Mouse (Mus musculus): ENCODE measurements around the gene Zbtb34.

Gene Zbtb34

DNA sequence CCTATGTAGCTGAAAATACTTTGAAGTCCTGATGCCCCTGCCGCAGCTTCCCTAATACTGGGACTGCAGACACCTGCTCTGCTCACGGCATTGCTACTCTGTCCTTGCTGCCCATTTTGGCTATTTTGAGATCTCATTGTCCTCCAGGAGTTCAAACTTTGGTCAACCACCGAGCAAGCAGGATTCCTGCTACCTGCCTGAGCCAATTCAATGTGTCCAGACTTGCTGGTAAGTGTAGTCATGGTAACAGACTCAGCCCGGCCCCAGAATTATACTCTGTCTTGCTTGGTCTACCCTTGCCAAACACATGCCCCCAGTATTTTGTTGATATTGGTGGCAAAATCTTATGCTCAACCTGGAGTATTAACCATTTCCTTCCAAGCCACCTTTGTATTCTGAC, 34.1 kb downstream of the Zbtb34 start:
- DNase-seq = no peak

DNA sequence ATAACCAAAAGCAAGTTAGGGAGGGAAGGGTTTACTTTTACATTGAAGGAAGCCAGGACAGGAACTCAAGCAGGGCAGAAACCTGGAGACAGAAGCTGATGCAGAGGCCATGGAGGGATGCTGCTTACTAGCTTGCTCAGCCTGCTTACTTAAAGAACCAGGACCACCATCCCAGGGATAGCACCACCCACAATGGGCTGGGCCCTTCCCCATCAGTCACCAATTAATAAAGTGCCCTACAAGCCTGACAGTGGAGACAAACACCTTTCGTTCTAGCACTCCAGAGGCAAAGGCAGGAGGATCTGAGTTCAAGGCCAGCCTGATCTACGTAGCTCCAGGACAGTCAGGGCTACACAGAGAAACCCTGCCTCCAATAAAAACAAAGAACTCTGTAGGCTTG, 36.1 kb downstream of the Zbtb34 start:
- DNase-seq = no peak

DNA sequence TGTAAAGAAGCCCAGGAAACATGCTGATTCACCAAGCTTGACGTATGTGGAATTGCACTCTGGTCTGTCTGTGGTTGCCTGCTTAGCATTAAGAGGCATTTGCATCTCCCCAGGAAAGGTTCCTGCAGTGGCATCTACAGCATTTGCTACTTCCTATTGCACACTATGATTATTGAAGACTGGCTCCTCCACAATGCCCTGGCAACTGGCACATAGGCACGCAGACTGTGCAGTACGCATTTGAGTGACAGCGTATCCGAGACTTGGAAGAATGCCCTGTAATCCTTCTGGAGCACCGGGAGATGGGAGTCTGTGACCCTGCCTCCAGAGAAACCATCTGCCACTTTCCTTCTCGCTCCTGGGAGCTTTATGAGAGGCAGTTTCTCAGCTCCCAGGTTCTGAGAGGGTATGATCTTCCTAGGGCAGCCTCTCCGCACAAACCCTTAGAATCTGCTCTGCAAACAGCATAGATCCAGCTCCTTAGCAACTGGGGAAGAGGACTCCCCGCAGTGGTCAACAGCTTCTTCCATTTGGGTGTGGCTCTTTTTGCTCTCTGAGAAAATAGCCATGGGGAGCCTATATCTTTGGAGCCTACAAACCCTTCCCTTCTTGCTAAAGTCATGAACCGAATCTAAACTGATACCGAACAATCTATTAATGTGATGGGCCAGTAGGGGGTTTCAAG, 37.0 kb downstream of the Zbtb34 start:
- DNase-seq = no peak

DNA sequence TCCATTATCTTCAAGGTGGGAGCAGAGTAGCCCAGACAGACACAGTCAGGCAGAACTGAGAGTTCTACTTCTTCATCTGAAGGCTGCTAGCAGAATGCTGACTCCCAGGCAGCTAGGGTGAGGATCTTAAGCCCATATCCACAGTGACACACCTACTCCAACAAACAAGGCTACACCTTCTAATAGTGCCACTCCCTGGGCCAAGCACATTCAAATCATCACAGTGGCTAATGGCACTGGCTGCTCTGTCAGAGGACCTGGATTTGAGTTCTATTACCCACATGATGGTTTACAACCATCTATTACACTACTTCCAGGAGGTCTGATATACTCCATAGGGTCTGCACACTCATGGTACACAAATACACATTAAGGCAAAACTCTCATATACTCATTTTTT, 38.1 kb downstream of the Zbtb34 start:
- DNase-seq = no peak

DNA sequence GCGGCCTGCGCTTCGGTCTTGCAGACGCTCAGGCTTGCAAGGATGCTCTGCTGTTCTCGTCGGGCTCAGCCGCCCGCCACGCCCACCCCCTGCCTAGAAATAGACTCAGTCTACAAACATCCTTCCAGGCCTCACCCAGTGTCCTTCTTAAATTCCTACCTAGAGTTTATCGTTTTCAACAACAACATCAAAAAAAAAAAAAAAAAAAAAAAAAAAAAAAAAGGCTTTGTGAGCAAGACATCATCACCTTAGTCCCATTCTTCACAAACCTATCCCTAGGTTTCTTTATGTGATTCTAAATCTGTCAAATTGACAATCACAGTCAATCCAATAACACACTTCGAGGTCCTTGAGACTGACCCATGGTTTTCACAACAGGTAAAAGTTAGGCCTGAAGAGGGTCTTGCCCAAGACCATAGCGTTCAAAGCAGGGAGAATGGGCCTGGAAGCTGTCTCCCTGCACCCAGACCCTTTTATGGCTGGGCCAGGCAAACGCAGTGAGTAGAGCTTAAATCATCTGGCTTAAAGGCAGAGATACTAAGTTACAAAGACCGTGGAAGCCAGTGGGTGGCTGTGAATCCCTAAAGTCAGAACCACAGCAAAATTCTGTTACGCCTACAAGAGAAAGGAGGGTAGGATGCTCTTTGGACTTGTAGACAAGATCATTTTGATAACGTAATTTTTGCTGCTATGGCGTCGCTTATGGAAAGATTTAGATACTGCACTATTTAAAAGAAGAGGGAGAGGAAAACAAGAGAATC, 59.3 kb downstream of the Zbtb34 start:
- DNase-seq = no peak

DNA sequence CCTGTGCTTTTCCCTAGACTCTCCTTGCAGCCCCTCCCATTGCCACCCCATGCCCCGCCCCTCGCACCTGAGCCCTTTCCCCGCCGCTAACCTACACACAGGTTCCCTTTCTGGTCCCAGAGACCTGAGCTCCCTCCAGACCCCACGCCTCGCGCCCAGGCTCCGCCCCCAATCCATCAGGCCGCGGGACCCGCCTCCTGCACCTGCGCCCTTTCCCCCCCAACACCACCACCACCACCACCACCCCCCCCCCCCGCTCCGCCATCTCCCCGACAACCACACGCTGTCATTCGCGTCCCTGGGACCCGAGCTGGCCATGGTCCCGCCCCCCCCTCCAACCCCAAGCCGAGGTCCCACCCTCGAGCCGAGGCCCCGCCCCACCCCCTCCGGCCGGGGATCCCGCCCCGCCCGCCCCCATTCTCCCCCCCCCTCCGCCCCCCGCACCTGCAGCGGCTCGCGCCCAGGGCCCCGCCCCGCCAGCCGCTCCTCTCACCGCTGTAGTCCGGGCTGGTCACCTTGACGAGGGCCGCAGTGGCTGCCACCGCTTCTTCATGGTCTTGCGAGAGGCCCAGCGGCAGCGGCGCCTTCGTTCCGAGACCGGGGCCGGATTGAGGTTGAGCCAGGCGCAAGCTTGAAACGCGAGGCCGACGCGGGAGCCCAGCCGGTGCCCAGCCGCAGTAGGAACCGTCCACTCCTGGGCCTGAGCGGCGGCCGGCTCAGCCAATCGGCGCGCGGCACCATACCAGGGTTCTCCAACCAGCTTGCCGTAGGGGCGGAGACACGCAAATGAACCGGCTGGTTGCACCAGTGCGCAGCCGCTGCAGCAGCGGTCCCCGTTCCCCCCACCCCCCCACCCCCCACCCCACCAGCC, 60.1 kb downstream of the Zbtb34 start, which contains the start of gene Ralgps1:
TSS of gene Ralgps1 (minus strand) at position 710 of the 871 bp plus-strand sequence.
- peak; percentile 98 for DNase-seq

DNA sequence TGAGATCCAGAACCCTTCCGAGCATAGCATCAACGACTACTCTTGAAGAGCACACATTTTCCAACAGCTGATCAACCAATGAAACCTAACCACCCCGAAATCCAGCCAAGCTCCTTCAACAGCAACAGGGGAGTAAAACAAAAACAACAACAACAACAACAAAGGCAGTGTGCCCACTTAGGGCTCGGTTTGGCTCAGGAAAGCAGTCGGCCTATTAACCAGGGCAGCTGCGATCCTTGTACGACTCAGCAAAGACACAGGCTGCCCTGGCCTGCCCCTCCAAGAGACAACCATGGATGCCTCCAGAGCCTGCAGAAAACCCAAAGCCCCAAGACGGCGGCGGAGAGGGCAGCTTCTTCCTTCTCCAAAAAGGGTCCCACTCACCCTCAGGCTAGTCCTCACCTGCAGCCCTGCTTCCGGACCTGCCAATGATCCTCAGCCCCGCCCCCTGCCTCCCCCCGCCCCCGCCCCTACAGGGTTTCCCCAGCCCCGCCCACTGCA, 60.8 kb downstream of the Zbtb34 start:
- DNase-seq = no peak

DNA sequence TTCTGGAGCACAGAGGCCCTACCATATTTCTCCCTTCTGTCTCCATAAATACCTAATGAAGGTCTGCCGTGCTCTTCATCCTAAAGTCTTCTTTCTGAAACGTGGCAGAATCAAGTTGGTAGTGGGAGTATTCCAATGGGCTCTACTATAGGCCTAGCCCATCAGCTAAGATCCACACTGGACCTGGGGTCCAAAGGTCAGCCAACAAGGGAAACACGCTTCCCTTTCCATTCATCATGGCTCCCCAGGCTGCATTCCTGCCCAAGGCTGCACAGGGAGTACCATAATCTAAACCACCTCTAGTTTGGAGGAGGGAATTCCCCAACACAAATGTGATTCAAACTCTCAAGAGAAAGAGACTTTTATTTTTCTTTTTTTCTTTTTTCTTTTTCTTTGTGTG, 61.7 kb downstream of the Zbtb34 start:
- DNase-seq = no peak

DNA sequence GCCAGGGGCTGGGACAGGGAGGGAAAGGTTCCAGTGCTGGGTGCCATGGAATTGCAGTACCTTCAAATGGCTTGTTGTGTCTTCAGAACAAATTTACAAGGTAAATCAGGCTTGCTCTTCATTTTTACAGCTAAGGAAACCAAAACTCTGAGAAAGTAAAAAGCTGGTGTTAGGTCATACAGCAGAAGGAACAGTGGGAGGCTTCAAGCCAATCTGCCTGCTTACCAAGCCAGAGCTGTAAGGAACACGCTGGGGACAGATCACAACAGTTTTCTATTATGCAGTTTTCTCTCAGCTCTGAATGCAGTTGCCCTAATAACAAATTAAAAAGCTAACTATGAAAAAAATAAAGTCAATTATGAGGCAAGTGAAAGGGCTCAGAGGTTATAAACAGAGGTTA, 62.6 kb downstream of the Zbtb34 start:
- DNase-seq = no peak

DNA sequence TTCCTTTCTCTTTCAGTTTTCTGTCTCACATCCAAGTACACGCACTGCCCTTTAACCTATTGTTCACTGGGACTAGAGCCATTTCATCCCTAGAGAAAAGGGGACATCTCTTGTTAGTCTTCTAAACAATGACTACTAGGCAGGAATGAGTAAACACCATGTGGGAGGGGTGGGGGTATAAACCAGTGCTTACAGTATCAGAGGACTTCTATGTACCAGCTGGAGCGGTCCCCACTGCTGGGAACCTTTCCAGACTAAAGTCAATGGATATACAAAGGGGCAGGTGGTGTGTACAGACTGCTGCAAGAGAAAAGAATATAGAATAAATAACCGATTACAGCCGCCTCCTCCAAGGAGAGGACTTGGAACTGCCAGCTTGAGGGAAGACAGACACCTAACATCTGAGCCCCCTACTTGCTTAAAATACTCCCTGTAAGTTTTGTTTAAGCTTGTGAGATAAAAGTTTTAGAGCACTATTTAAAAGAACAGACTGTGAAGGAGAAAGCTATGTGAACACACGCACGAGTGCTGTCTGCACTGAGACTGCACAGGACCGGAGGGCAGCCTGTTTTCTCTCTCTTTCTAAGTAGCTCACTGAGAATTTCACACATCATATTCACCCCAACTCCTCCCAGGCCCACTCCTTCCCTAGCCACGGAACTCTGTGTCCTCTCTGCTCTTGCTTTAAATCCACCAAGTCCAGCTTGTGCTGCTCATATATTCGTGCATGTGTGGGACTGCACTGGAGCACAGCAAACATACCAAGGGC, 65.2 kb downstream of the Zbtb34 start:
- DNase-seq = no peak

DNA sequence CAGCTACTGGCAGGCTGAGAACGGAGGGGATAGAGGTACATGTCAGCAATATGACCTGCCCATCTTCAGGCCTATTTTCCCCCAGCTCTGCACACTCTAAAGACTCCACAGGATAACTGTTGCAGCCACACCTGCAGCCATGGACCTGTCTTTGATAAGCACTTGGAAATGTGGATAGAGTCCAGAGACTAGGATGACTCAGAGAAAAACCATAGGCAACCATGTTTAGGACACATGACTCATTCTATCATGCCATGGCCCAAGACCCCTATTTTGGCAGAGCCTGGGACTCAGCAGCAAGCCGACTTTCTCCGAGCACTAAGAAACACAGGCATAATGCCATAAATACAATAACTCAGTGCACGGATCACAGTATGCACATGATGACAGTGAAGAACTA, 66.5 kb downstream of the Zbtb34 start:
- no peak for DNase-seq

DNA sequence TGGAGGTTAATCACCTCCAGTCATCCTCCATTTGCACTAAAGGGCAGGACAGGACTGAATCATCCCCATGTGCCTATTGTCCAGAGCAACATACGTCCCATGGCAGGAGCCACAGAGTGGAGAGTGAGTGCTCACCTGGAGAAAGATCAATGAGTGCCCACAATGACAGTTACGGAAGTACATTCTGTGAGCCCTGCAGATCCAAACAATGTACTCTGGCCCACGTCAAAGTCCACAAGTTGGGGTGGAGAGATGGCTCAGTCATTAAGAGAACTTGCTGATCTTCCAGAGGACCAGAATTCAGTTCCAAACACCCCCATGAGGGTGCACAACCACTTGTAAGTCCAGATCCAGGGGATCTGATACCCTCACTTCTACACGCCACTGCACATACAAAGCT, 67.2 kb downstream of the Zbtb34 start:
- DNase-seq = peak; percentile 43

DNA sequence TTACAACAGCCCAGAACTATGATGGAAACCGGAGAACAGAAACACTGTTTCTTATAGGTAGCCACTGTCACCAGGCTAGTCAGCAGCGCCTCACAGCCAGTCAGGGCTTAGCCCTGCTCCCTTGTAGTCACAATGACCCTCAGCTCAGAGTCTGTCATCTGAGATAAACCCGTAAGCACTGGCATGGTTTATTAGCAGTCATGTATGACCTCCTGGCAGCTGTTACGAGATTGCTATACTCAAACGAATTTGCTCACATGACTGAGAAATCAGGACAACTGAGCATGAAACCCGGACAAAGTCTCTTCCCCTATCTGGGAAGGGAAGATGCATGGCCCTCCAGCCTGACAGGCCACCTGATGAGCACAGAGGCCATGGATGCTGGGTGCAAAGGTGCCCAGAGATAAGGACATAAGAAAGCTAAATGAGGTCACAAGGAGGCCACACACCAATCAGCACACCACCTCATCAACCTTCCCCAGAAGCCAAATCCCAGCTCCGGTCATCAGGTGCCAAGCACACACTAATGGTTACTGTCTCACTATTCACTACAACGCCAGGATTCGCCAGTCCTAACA, 69.9 kb downstream of the Zbtb34 start:
- DNase-seq = no peak

DNA sequence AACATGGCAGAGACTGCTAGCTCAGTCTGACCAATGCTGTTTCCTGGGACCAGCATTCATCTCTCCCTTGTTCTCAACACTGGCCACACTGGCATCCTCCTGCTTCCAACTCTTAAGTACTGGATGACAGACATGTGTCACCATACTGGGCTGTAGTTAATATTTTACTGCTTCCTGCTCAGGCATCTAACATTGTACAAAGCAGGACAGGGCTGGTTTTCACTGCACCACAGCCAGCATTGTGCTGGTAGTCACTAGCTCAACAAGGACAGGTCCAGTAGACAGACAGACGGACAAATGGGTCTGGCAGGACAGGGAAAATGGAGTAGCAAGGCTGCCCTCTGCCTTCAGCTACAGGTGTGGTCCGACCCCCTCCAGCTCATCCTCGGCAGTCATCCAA, 70.6 kb downstream of the Zbtb34 start:
- DNase-seq = peak; percentile 47

DNA sequence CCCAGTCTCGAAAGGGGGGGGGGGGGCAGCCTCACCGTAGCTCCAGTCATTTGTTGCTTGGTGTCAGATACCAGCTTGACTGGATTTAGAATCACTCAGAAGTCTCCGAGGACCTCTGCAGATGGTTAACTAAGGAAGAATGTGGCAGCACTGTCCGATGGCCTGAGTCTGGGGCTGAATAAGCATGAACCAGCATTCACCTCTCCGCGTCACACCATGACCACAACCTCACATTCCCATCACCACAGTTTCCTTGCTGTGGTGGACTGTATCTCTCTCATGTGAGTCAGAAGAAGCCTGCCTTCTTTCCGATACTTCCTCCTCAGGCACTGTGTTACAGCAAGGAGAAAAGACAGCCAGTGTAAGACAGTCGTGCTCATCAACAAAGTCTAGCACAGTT, 71.9 kb downstream of the Zbtb34 start:
- DNase-seq = no peak

DNA sequence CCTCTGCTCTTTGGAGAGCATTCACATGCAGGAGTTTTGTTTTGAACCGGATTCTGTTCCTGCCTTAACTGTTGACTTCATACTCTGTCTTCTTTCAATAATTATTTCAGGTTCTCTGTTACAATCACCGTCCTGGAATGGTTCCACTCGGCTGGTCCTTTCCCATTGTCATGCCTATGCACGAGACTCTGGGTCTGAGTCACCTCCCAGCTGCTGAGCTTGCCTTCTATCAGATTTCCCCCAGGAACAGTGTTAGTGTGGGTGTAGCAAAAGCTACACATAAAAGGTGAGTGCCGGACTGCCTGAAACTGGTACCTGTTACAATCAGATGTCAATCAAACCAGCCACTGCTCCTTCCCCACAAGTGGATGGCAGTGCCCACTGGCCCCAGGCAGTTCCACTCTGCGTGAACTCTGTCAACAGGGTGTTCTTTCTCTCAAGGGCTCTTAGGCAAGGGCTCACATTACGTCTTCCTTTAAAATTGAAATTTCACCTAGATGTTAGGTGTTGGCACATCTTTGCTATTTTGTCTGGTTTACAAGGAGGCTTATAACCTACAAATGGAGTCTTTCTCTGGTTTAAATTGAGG, 73.8 kb downstream of the Zbtb34 start:
- DNase-seq = no peak

Measured in kidney, adult 18-20 months (tissue).